Mouse (Mus musculus) embryonic facial prominence, embryonic 11.5 days (tissue): ENCODE measurements at regions not wholly inside any gene's neighbourhood (a gene's known extent, or its start where the extent isn't known, plus 50 kb on each side); places are given as distances from the start of the nearest gene placed in this dataset.

Source experiments
- ATAC-seq: fragments of 200-750 bp; cut with Nextera tagmentation; replicated peaks from 2 replicates; pipeline ENCODE4 v1.8.0; 2017; ENCODE audit warnings: low read depth; ENCODE audit not compliant: insufficient number of reproducible peaks, low FRiP score, low TSS enrichment
- DNase-seq: peaks from one replicate; pipeline ENCODE4 v3.0.0-alpha.2; 2015; ENCODE audit warnings: low spot score
- H3K27ac ChIP-seq: fragments of 300-500 bp; sonication (generic); replicated peaks from 2 replicates; pipeline ENCODE4 v1.5.1; 2014; ENCODE audit warnings: mild to moderate bottlenecking, low read depth, low read length, control low read depth
- H3K27me3 ChIP-seq: fragments of 300-500 bp; sonication (generic); 2 replicates; pipeline ENCODE4 v1.6.1; 2014; ENCODE audit warnings: mild to moderate bottlenecking, low read length, moderate library complexity, mixed read lengths; ENCODE audit not compliant: control insufficient read depth, insufficient read depth
- H3K36me3 ChIP-seq: fragments of 300-500 bp; sonication (generic); replicated peaks from 2 replicates; pipeline ENCODE4 v1.6.1; 2014; ENCODE audit warnings: low read depth, mild to moderate bottlenecking, low read length, moderate library complexity, mixed read lengths; ENCODE audit not compliant: control insufficient read depth, insufficient read depth
- H3K4me1 ChIP-seq: fragments of 300-500 bp; sonication (generic); 2 replicates; pipeline ENCODE4 v1.6.1; 2014; ENCODE audit warnings: low read length, mixed read lengths; ENCODE audit not compliant: control insufficient read depth, insufficient read depth
- H3K4me2 ChIP-seq: fragments of 300-500 bp; sonication (generic); 2 replicates; pipeline ENCODE4 v1.6.1; 2014; ENCODE audit warnings: low read depth, mild to moderate bottlenecking, control low read depth, low read length, moderate library complexity
- H3K4me3 ChIP-seq: fragments of 300-500 bp; sonication (generic); 2 replicates; pipeline ENCODE4 v1.5.1; 2014; ENCODE audit warnings: low read depth, low read length, control low read depth
- H3K9ac ChIP-seq: fragments of 300-500 bp; sonication (generic); replicated peaks from 2 replicates; pipeline ENCODE4 v1.6.1; 2014; ENCODE audit warnings: mild to moderate bottlenecking, control low read depth, low read length
- H3K9me3 ChIP-seq: fragments of 300-500 bp; sonication (generic); replicated peaks from 2 replicates; pipeline ENCODE4 v1.6.1; 2016; ENCODE audit warnings: mild to moderate bottlenecking, low read length, inconsistent platforms, mixed read lengths; ENCODE audit not compliant: control insufficient read depth
- WGBS: fragments of 180-500 bp; shearing (Covaris S2); extraction: QIAGEN DNeasy Blood & Tissue Kit; methylation state at CpG from one replicate; pipeline ENCODE4 v1.1.7; 2014; 5-methylcytosine and 5-hydroxymethylcytosine counted together

GRCm38 (mm10) chr2:18588232-18588631 lies 84.0 kb upstream of the Commd3 start:
- DNase-seq (no peak), ATAC-seq (no peak)
- 2% methylated on average over 4 of the region's 4 CpGs for WGBS
- Histone ChIP-seq H3K4me2 (peak overlapping the region; percentile 56), H3K4me1 (no peaks in the 10 kb centered on the region), H3K9ac (no peak overlapping the region), H3K36me3 (no peaks in the 10 kb centered on the region), H3K27ac (no peak overlapping the region), H3K9me3 (no peaks in the 10 kb centered on the region), H3K27me3 (no peaks in the 10 kb centered on the region), H3K4me3 (peak overlapping the region; percentile 46)

DNA sequence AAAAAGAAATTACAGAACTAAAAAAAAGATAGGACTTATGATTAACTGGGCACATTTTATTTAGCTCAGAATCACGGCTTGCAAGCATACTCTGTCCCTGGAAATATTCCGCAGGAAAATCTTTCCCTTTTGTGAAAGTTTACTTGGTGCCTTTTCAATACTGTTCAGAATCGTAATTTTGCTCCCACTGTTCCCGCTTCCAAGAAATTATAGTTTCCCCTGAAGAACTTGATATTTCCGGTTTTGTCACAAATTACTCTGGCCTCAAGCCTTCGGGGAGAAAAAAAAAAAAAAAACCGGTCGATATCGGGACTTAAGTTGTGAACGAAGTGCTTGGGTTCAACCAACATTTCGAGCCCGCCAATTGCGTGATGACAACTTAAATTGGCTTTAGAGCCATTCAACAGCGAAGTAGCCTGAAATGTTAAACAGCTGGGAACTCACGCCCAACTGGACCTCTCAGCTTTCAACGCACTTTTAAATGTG lies 84.4 kb upstream of the Commd3 start:
- Histone ChIP-seq H3K4me1 (no peaks in the 10 kb centered on the region), H3K27ac (no peak overlapping the region), H3K4me3 (peak overlapping the region; percentile 46), H3K9me3 (no peaks in the 10 kb centered on the region), H3K4me2 (peak overlapping the region; percentile 56), H3K27me3 (no peaks in the 10 kb centered on the region), H3K9ac (peak overlapping the region; percentile 35), H3K36me3 (no peaks in the 10 kb centered on the region)
- under 1% methylated on average over 16 of the region's 16 CpGs for WGBS
- DNase-seq (peak; percentile 77), ATAC-seq (no peak)

- ATAC-seq (peak; percentile 65), DNase-seq (peak; percentile 92)
- H3K27ac ChIP-seq = no peak overlapping the region
- no peaks in the 10 kb centered on the region for H3K27me3 ChIP-seq
- no peaks in the 10 kb centered on the region for H3K36me3 ChIP-seq
- H3K4me2 ChIP-seq = peak overlapping the region; percentile 56
- H3K4me1 ChIP-seq = no peaks in the 10 kb centered on the region
- H3K9ac ChIP-seq = peak overlapping the region; percentile 35
- no peaks in the 10 kb centered on the region for H3K9me3 ChIP-seq
- WGBS = 1% methylated on average over 31 of the region's 31 CpGs
- H3K4me3 ChIP-seq = peak overlapping the region; percentile 46
These were observed 85.1 kb upstream of the Commd3 start for GRCm38 (mm10) chr2:18586925-18587724.

- Histone ChIP-seq H3K27me3 (no peaks in the 10 kb centered on the region), H3K36me3 (no peaks in the 10 kb centered on the region), H3K4me1 (no peaks in the 10 kb centered on the region), H3K9ac (no peak overlapping the region), H3K9me3 (no peaks in the 10 kb centered on the region), H3K4me2 (no peak overlapping the region), H3K4me3 (no peak overlapping the region), H3K27ac (no peak overlapping the region)
- DNase-seq (no peak), ATAC-seq (0 out of 2 replicates have a peak, but pooled peaks have one; percentile 26)
- WGBS = 23% methylated on average over 9 of the region's 9 CpGs
These were observed 86.4 kb upstream of the Commd3 start for GRCm38 (mm10) chr2:18585564-18586336.

GRCm38 (mm10) chr2:18558133-18558532 lies 114.1 kb upstream of the Commd3 start:
- no peaks in the 10 kb centered on the region for H3K36me3 ChIP-seq
- DNase-seq (no peak), ATAC-seq (no peak)
- no peak overlapping the region for H3K4me2 ChIP-seq
- WGBS = 29% methylated on average over 4 of the region's 4 CpGs
- H3K4me1 ChIP-seq = no peaks in the 10 kb centered on the region
- no peaks in the 10 kb centered on the region for H3K27me3 ChIP-seq
- H3K4me3 ChIP-seq = no peak overlapping the region
- H3K9ac ChIP-seq = no peak overlapping the region
- H3K9me3 ChIP-seq = no peaks in the 10 kb centered on the region
- H3K27ac ChIP-seq = no peak overlapping the region

GRCm38 (mm10) chr2:18547964-18548643 lies 124.1 kb upstream of the Commd3 start:
- no peak for ATAC-seq
- Histone ChIP-seq H3K27me3 (no peaks in the 10 kb centered on the region), H3K27ac (no peak overlapping the region), H3K9ac (no peak overlapping the region), H3K36me3 (no peaks in the 10 kb centered on the region), H3K4me2 (no peak overlapping the region), H3K4me3 (no peak overlapping the region), H3K4me1 (no peaks in the 10 kb centered on the region), H3K9me3 (no peaks in the 10 kb centered on the region)
- DNase-seq = no peak
- WGBS = 75% methylated on average over 5 of the region's 5 CpGs

DNA sequence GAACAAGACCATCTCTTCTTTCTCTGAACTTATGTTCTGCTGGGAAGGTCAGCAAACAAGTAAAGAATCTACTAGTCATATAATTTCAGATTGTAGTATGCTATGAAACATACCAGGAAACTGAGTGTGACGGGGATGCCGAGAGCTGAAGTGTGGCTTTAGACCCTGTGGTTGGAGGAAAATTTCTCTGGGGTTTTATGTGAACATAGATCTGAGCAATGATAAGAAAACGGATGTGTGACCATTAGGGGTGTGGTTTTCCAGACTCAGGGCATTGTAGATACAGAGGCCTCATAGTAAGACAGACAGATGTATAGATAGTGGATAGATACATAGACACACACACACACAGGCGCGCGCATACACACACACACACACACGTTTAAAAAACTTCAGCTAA lies 131.8 kb upstream of the Dnajc1 start:
- no peak for ATAC-seq
- DNase-seq = no peak
- H3K9ac ChIP-seq = no peak overlapping the region
- 87% methylated on average over 7 of the region's 7 CpGs for WGBS
- no peaks in the 10 kb centered on the region for H3K27me3 ChIP-seq
- H3K9me3 ChIP-seq = no peaks in the 10 kb centered on the region
- H3K27ac ChIP-seq = no peak overlapping the region
- H3K4me1 ChIP-seq = no peaks in the 10 kb centered on the region
- no peak overlapping the region for H3K4me2 ChIP-seq
- no peak overlapping the region for H3K4me3 ChIP-seq
- H3K36me3 ChIP-seq = no peaks in the 10 kb centered on the region
